Mouse (Mus musculus): ENCODE data around the gene Tm9sf2.
"Not testable (repeated sequence)": the region's sequence is repeated elsewhere in the genome, so short reads cannot be mapped to it uniquely, and the experiment has no call there.

Tm9sf2 gene

GRCm38 (mm10) chr14:122099584-122099983, 7.3 kb upstream of the Tm9sf2 start:
- DNase-seq (ENCODE audit: low read depth) = no peak

GRCm38 (mm10) chr14:122101890-122102289, 4.9 kb upstream of the Tm9sf2 start:
- DNase-seq (ENCODE audit: low read depth) = not testable (repeated sequence)

- DNase-seq (ENCODE audit: low read depth) = peak; percentile 97
Measured at GRCm38 (mm10) chr14:122104881-122105280, 2.0 kb upstream of the Tm9sf2 start.

- DNase-seq (ENCODE audit: low read depth) = peak; percentile 33
Measured at GRCm38 (mm10) chr14:122105391-122106285, 1.2 kb upstream of the Tm9sf2 start.

- peak; percentile 55 for DNase-seq (ENCODE audit: low read depth)
Measured at GRCm38 (mm10) chr14:122107481-122108214, 810 bp downstream of the Tm9sf2 start.

- DNase-seq (ENCODE audit: low read depth) = peak; percentile 50
Measured at GRCm38 (mm10) chr14:122111681-122112080, 4.8 kb downstream of the Tm9sf2 start.

- DNase-seq (ENCODE audit: low read depth) = no peak
Measured at GRCm38 (mm10) chr14:122112311-122112710, 5.5 kb downstream of the Tm9sf2 start.

- no peak for DNase-seq (ENCODE audit: low read depth)
Measured at GRCm38 (mm10) chr14:122116200-122116599, 9.4 kb downstream of the Tm9sf2 start.

GRCm38 (mm10) chr14:122130111-122130797, 23.4 kb downstream of the Tm9sf2 start:
- DNase-seq (ENCODE audit: low read depth) = peak; percentile 67

GRCm38 (mm10) chr14:122131644-122132043, 24.8 kb downstream of the Tm9sf2 start:
- no peak for DNase-seq (ENCODE audit: low read depth)

GRCm38 (mm10) chr14:122136368-122136928, 29.6 kb downstream of the Tm9sf2 start:
- no peak for DNase-seq (ENCODE audit: low read depth)

- no peak for DNase-seq (ENCODE audit: low read depth)
Measured at GRCm38 (mm10) chr14:122137234-122137633, 30.4 kb downstream of the Tm9sf2 start.

GRCm38 (mm10) chr14:122140126-122140525, 33.3 kb downstream of the Tm9sf2 start:
- no peak for DNase-seq (ENCODE audit: low read depth)

GRCm38 (mm10) chr14:122143585-122144269, 36.9 kb downstream of the Tm9sf2 start:
- DNase-seq (ENCODE audit: low read depth) = no peak

GRCm38 (mm10) chr14:122145374-122145773, 38.5 kb downstream of the Tm9sf2 start:
- DNase-seq (ENCODE audit: low read depth) = no peak

- no peak for DNase-seq (ENCODE audit: low read depth)
Measured at GRCm38 (mm10) chr14:122150616-122151015, 43.8 kb downstream of the Tm9sf2 start.

GRCm38 (mm10) chr14:122157738-122158137, 50.9 kb downstream of the Tm9sf2 start:
- DNase-seq (ENCODE audit: low read depth) = no peak

- no peak for DNase-seq (ENCODE audit: low read depth)
Measured at GRCm38 (mm10) chr14:122160916-122161315, 54.1 kb downstream of the Tm9sf2 start.

GRCm38 (mm10) chr14:122168912-122169311, 62.1 kb downstream of the Tm9sf2 start:
- no peak for DNase-seq (ENCODE audit: low read depth)

GRCm38 (mm10) chr14:122170202-122170781, 63.5 kb downstream of the Tm9sf2 start:
- no peak for DNase-seq (ENCODE audit: low read depth)

- no peak for DNase-seq (ENCODE audit: low read depth)
Measured at GRCm38 (mm10) chr14:122171031-122171430, 64.2 kb downstream of the Tm9sf2 start.
